Mouse (Mus musculus): ENCODE results near the gene Opn4.

Opn4 gene

GRCm38 (mm10) chr14:34599941-34600340 lies at the start of gene Opn4:
Gene Opn4 (minus strand): TSS chr14:34600142.
- DNase-seq = no peak

GRCm38 (mm10) chr14:34647870-34648475 lies 48.0 kb upstream of the Opn4 start:
- no peak for DNase-seq

- no peak for DNase-seq
Observed at GRCm38 (mm10) chr14:34644140-34644539, 44.2 kb upstream of the Opn4 start.

DNA sequence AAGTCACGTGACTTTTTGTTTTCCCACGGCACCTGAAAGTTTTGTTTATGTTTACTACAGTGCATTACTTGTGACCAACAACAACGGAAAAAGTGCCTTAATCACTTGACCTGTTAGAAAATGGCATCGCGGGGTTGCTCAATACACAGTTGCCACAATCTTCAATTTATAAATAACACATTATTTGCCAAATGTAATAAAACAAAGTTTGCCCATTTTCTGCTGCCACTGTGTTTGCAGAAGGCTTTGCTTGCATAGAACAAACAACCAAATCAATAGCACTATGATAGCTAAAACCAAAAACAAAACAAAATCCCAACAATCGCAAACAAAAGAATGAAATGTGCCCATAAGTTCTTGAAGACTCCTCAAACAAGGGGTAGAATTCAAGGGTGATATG lies 35.8 kb upstream of the Opn4 start:
- no peak for DNase-seq

DNA sequence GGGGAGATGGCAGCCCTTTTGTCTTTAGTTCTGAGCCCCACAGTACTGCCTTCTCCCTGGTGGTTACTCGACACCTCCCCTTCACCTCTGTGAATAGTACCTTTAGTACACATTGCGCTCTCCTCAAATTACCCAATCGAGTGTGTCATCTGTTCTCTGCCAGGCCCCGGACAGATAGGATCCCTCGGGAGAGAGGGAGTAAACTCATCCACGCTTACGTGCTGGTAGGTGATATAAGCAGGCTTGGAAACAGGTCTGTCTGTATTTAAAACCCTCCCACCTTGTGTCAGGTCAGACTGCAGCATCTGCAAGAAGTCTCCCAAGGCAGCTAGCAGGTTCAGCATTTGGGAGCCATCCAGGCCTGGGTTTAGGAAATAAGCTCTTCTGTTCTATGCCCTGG lies 35.2 kb upstream of the Opn4 start:
- no peak for DNase-seq

DNA sequence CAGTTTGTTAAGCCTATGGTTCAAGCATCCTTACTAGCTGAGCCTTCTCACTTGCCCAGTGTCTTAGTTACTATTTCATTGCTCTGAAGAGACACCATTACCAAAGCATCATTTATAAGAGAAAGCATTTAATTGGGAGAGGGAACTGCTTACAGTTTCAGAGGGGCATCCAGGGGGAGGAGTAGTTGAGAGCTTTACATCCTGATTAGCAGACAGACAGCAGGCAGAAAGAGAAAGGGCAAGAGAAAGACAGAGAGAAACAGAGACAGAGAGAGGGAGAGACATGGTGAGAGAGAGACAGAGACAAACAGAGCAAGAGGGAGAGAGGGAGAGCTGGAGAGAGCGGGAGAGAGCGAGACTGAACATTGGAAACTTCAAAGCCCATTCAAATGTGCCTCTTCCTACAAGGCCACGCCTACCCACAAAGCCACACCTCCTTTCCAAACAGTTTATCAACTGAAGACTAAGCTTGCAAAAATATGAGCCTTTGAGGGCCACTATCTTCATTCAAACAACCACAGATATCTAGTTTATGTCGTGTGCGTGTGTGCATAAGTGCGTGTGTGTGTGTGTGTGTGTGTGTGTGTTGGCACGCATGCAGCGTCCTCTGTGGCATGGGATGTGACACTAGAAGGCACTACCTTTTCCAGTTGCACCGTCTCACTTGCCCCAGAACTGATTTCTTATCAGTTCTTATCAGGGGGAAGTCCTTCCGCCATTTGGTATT lies 32.9 kb upstream of the Opn4 start:
- no peak for DNase-seq

- no peak for DNase-seq
Observed at GRCm38 (mm10) chr14:34626824-34627223, 26.9 kb upstream of the Opn4 start.

DNA sequence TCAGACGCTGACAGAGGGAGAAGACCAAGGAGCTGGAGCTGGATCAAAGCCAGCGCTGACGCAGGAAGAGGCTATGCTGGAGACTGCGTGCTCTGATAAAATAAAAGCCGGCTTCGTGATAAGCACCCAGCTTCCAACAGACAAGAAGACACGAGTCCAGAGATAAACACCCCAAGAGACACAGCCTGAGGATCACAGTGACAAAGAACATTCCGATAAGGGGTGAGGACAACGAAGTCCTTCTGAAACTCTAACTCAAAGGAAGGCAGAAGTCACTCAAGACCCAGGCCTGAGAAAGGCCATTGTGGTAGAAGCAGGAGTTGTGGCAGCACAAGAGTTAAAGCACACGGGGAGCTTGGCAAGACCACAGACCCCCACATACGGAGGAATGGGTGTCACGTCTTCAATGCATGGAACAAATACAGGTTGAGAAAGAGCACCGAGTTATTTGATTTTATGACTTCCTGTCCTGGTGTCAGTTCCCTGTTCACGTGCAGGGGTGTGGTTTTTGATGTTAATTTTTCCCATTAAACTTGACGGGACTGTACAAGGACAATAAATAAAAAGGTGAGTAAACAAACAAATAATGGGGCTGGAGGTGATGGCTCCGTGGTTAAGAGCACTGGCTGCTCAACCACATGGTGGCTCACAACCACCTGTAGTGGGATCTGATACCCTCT lies 23.7 kb upstream of the Opn4 start:
- DNase-seq = no peak

DNA sequence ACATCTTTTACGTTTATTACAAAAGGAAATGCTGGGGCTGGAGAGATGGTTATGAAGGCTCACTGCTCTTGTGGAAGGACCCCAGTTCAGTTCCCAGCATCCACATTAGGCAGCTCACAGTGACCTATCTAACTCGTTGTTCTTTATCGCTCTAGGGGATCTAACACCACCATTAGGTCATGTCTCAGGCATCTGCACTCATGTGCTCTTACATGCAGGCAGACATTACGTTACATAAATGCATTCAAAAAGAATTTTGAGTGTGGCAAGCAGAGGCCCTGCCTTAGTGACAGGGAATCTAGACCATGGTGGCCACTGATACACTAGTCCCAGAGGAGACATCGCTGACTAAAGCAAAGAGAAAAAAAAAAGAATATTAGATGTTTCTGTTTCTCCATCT lies 23.1 kb upstream of the Opn4 start:
- DNase-seq = no peak

- peak; percentile 18 for DNase-seq
Observed at GRCm38 (mm10) chr14:34620611-34621376, 20.9 kb upstream of the Opn4 start.

GRCm38 (mm10) chr14:34618808-34619207 lies 18.9 kb upstream of the Opn4 start:
- no peak for DNase-seq

DNA sequence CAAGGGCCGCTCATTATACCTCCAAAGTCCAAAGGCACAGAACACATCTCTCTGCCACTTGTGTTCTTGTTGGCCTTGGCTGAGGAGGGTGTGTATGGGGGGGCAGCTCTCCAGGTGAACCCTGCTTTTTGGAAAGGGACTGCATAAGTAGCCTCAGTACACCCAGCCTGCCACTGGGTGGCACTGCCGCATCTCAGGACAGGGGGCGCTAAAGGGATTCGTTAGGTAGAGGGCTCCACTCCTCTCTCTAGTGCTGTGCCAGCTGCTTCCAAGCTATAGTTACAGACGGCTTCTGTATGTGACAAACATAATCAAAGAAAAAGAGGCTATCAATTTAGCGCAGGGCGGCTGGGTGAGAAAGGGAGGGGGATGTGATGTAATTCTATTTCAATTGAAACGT lies 16.9 kb upstream of the Opn4 start:
- peak; percentile 85 for DNase-seq

DNA sequence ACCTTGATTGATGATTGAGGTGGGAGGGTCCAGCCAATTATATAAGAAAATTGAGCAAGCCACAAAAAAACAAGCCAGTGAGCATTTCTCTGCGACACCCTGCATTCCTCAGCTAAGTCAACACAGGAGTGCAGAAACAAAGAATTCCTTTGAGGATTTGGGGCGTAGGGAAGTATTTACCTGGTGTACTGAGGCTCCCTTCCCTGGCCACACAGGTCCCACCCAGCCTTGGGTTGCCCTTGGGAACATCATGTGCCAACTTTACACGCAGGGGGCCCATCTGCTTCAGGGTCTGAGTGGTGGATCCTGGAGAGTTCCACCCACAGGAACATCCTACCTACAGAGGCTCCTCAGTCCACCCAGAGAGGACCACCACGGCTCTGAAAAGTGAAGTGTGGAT lies 15.7 kb upstream of the Opn4 start:
- no peak for DNase-seq

DNA sequence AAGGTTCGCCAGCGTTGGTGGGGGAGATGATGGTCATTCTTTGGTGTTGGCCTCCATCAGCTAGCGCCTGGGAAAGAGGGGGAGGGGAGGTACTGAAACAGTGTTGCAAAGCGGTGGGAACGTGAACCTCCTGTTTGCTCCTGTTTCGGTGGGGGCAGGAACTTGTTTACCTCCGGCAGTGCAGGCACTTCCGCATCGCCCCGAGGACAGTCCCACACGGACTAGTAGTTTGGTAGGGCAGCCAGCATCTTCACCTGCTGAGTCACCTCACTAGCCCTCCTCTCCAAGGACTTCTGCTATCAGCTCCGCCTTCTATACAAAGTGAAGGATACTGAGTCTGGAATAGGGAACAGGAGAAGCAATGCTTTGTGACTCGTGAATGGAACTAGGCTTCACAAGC lies 15.1 kb upstream of the Opn4 start:
- DNase-seq = no peak

GRCm38 (mm10) chr14:34614551-34614950 lies 14.6 kb upstream of the Opn4 start:
- no peak for DNase-seq

DNA sequence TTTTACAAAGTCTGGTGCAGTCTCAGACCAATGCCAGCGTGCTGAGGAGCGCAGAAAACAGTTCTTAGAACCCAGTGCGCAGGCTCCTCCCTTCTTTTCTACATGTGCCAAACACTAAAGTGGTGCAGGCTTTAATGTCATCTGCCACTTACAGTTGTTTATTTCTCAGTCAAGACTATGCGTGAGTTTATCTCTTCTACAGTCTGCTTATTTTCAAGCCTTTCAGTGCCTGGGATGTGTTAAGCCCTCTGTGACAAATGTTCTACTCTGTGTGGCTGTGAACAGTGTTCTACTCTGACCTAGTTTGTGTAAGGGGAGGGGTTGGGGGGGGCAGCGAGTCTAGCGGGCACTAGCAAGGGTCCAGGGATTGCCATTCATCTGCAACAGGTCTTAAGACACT lies 13.6 kb upstream of the Opn4 start:
- no peak for DNase-seq

DNA sequence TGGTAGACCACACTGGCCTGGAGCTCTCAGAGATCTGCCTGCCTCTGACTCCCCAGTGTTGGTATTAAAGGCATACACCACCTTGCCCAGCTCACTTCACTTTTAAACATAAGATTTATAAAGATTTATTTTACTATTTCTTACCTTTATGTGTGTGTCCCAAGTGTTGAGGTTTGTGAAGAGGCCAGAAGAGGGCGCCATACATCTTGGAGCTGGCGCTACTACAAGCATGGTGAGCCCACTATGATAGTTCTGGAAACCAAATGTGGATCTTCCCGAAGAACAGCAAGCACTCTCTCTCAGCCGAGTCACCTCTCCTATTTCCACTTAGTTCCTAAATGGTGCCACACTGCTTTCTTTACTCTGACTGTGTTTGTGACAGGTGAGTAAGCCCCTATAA lies 12.3 kb upstream of the Opn4 start:
- peak; percentile 33 for DNase-seq

DNA sequence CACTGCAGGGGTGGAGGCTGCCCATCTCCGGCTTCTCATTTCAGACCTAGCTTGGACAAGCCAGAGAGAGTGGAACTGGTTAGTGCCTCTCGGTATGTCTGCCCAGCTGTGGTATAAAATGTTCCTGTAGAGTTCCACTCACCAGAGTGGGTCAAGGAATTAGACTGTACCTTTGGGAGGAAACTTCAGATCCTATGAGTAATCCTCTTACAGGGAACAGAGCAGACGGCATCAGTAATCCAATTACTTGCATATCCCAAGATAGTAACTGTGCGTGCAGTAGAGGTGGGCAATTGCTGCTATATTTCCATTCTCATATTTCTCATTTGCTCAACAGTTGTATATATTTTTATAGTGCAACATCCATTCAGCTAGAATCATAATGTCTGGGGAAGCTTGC lies 11.6 kb upstream of the Opn4 start:
- no peak for DNase-seq

DNA sequence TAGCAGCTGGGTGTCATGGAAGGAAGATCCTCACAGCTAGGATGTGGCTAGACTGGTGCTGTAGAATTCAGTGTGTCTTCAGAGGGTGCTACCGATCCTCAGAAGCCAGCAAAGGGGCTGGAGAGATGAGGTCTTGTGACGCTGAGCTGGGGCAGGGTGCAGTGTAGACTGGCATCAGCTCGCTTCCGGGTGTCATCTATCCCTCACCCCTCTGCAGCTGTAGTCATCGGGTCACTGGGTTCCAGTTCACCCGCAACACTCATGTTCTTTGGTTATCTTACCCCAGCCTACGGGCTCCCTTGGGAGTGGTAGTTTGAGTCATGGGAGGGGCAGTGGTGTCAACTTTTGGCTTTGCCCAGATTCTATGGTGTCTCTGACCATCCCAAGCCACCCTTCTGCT lies 2.0 kb upstream of the Opn4 start:
- no peak for DNase-seq

DNA sequence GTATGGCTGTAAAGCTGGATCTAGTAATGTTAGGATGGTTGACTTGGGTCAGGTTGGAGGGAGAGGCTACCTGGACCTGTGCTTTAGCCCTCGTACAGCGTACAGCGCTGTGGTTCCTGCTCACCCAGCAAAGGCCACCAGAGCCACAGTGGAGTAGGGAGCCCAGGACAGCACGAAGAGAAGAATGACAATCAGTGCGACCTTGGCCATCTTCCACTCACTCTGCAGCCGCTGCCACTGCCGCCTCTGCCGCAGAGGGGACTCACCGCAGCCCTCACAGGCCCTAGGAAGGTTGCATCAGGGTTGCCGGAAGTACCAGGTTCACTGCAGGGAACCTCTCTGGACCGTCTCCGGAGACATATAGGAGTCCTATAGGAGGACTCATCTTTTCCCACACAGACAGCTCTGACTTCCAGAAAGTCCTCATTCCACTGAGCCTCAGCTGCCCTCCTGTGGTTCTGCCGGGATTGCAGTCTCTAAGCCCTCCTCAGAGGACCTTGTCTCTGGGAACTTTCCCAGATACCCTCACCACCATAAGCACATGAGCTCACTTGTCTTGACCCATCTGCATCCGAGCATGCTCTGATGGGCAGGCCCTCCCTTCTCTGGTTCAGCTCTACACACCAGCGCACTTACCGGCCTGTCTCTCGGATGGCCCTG lies 4.2 kb downstream of the Opn4 start:
- no peak for DNase-seq

GRCm38 (mm10) chr14:34591741-34592535 lies 8.0 kb downstream of the Opn4 start:
- DNase-seq = no peak

Data from right cerebral cortex, postnatal 14 days (tissue).